Mouse (Mus musculus): ENCODE results near the gene Ctnna2.

Ctnna2 gene

DNA sequence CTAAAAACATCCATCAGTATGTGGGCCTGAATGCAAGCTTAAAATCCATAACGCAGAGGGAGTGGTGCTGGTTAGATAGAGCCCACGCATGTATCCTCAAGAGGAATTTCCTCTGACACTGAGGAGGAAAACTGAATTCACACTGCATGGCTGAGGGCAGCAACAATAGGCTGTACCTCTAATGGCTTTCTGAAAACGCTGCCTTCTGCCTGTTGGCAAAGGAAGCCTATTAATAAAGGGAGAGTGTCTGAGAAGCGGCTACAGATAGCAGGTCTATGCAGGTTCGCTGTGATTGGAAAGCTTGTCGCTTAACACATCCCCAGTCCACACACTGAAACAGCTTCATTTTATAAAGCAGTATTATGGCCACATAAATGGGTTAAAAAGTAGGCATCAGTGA, 688.1 kb downstream of the Ctnna2 start:
- in situ Hi-C loops (cut with MboI; ENCODE audit: unreplicated experiment in 2 of 2), result no loop called here

DNA sequence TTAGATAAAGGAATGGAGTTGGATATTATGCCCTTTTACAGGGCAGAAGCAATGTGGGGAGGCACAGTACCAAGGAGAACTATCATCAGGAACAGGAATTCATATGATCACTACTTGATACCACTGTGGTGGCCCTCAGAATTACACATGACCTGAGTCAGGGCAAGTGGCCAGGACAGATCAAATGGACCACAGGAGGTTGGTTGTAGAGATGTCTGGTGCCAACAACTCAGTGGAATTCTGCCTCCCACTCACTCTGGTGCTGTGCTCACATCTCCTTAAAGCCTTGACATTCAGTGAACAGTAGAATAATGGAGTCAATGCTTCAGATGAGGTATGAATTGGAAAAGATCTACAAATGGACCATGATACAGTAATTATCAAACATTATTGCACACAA, 691.1 kb downstream of the Ctnna2 start:
- in situ Hi-C loops (cut with MboI; ENCODE audit: unreplicated experiment in 2 of 2), result no loop called here

DNA sequence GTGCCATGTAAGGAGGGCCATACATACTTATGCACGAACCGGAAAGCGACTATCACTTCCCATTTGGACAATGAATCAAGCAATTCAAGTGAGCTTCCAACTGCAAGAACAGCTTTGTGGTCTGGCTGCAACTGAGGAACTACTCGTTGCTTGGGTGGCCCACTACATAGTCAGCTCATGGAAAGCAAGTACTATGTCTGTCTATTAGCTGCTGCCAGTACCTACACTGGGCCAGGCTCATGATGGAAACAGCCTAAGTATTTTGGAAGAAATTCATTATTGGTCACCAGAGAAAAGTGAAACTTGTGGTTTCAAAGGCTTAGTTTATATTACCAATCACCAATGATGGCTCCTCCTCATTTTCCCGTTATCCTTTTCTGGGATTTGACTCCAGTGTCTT, 693.2 kb downstream of the Ctnna2 start:
- in situ Hi-C loops (cut with MboI; ENCODE audit: unreplicated experiment in 2 of 2), result no loop called here

DNA sequence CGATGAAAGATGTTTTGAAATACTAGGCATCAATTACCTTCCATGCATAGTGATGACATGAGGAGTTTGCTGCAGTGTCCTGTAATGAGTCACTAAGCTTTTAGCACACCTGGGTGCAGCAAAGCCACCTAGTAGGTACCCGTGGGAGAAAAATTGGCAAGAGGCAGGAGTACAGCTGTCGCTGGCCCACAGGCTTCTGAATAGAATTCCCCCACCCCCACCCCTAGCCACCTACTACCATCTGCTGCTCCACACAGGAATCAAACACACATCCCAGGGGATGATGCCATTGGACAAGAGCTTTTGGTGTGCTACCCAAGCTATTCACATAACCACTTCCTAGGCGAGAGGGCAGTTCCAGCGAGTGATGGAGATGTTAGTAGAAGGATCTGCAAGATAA, 700.7 kb downstream of the Ctnna2 start:
- in situ Hi-C loops (cut with MboI; ENCODE audit: unreplicated experiment in 2 of 2), result no loop called here

DNA sequence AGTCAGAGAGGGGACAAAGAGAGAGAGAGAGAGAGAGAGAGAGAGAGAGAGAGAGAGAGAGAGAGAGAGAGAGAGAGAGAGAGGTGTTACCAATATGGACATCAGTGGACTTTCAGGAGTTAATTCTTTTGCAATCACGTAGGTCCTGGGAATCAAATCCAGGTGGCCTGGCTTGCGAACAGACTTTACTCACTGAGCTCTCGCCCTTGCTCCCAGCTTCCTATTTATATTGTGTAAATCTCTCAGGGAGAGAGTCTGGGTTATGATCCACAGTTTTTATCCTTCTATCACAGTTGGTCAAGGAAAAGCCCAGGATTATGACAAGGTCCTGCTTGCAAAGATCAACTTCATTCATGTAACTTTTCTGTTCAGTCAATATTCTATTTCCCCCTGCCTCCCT, 714.3 kb downstream of the Ctnna2 start:
- in situ Hi-C loops (cut with MboI; ENCODE audit: unreplicated experiment in 2 of 2), result no loop called here

DNA sequence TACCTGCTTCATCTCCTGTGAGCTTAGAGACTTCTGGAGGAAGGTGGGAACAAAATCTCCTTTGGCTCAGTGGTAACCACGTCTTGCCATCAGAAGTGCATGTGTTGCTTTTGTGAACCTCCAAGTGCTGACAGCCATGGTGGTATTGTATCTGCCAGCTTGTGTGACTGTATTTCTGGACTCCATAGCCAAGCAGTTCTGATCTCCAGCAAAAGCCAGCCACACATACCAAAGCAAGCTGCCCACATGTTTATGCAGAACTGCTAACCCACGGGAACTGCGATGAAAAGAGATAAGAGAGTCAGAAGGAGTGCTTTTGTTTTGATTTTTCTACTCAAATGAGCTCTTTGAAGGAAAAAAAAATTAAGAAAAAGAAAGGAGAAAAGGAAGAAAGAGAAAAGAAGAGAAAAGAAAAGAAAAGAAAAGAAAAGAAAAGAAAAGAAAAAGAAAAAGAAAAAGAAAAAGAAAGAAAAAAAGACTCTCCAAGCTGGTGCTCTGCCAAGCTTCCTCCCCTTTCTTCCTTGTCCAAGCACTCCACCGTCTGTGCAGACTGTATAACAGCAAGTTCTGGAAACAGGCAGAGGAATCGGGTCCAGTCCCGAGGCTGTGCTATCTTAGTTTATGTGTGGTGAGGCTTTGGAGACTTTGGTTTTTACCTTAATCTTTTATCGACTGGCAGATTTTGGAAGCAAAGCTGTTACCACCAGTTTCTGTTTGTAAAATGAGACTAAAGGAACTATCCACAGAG, 722.0 kb downstream of the Ctnna2 start:
- in situ Hi-C loops (cut with MboI; ENCODE audit: unreplicated experiment in 2 of 2), result no loop called here

DNA sequence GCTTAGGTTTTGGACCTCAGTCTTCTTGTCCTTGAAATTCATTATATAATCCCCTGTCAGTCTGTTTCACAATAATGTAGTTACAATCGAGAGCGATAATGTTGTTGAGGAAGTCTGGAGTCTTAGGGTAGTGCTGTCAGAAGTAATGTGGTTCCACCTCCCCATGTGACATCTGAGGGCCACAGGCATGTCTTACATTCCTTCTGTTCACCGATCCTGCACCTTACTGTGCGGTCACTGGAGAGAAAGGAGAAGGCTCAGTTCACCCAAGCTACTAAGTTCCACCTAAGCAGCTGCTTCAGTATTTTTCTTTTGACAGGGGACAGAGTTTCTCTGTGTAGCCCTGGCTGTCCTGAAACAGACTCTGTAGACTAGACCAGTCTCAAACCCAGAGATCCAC, 723.2 kb downstream of the Ctnna2 start:
- in situ Hi-C loops (cut with MboI; ENCODE audit: unreplicated experiment in 2 of 2), result no loop called here

DNA sequence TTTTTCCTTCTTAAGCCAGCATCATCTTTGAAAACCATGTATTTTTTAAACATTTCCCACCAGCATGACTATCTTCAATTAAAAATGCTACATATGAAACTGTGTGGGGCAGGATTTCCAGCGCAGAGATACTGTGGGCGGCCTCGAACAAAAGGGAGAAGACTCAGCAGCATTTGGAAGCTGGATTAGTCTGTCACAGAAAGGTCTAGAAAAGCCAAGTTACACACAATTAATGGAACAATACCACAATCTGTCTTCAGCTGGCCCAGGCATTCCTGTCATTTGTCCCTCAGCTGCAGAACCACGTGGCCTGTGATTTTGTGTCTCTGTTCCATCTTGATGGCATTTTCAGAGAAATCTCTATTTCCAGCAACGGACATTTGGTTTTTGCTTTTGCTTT, 726.0 kb downstream of the Ctnna2 start:
- in situ Hi-C loops (cut with MboI; ENCODE audit: unreplicated experiment in 2 of 2), result no loop called here

DNA sequence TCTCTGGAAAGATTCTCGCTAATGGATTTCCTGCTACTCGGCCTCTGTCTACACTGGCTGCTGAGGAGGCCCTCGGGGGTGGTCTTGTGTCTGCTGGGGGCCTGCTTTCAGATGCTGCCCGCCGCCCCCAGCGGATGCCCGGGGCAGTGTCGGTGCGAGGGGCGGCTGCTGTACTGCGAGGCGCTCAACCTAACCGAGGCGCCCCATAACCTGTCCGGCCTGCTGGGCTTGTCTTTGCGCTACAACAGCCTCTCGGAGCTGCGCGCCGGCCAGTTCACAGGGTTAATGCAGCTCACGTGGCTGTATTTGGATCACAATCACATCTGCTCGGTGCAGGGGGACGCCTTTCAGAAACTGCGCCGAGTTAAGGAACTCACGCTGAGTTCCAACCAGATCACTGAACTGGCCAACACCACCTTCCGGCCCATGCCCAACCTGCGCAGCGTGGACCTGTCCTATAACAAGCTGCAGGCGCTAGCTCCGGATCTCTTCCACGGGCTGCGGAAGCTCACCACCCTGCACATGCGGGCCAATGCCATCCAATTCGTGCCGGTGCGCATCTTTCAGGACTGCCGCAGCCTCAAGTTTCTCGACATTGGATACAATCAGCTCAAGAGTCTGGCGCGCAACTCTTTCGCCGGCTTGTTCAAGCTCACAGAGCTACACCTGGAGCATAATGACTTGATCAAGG, 735.8 kb downstream of the Ctnna2 start:
- in situ Hi-C loops (cut with MboI; ENCODE audit: unreplicated experiment in 2 of 2), result no loop called here

DNA sequence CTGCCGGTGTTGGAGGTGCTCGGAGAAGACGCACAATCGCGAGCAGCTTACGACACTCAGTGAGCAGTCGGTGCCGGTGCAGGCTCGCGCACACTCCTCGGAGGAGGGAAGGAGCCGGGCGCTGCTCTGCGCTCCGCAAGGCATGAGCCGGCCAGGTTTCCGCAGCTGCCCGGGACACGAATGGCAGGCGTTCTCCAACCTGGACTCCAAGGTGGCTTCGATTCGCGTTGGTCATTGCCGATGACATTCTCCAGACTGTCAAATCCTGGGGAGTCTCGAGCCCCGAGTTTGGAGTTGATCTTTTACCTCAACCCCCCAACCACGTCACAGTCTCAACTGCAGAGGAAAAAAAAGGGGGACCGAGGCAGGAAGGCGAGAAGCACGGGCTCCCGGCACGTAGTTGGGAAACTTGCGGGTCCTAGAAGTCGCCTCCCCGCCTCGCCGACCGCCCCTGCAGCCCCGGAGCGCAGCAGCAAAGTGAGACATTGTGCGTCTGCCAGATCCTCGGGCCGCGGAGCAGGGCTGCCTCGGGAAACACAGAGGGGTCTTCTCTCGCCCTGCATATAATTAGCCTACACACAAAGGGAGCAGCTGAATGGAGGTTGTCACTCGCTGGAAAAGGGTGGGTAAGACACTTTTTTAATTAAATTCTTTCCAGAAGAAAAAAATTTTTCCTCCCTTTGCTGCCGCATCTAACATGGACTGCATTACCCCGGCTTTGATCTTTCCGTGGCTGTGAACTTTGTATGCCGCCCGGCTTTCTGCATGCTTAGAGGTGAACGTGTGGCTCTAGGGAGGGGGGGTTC, 736.7 kb downstream of the Ctnna2 start, which contains the start of gene Lrrtm1:
Gene Lrrtm1, plus strand, starts transcription at position 89 of the 806 bp plus-strand sequence.
- in situ Hi-C loops (cut with MboI; ENCODE audit: unreplicated experiment in 2 of 2), result no loop called here

DNA sequence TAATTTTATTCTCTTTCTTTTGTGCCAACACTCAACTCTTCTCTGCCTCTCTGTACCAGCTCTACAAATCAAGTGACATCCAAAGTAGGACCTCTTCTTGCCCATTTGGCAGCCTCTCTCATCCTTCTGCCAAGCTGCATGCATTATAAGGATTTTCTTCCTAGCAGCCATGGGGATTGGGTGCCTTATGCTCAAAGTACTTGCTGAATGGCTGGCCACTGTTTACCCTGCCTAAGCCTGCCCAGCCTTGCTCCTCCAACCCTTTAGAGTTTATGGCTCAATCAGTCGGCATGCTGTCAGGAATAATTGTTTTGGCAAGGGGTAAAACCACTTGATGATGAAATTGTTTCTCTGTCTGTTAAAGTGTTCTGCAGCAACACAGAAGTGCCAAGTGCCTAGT, 739.1 kb downstream of the Ctnna2 start:
- in situ Hi-C loops (cut with MboI; ENCODE audit: unreplicated experiment in 2 of 2), result no loop called here

DNA sequence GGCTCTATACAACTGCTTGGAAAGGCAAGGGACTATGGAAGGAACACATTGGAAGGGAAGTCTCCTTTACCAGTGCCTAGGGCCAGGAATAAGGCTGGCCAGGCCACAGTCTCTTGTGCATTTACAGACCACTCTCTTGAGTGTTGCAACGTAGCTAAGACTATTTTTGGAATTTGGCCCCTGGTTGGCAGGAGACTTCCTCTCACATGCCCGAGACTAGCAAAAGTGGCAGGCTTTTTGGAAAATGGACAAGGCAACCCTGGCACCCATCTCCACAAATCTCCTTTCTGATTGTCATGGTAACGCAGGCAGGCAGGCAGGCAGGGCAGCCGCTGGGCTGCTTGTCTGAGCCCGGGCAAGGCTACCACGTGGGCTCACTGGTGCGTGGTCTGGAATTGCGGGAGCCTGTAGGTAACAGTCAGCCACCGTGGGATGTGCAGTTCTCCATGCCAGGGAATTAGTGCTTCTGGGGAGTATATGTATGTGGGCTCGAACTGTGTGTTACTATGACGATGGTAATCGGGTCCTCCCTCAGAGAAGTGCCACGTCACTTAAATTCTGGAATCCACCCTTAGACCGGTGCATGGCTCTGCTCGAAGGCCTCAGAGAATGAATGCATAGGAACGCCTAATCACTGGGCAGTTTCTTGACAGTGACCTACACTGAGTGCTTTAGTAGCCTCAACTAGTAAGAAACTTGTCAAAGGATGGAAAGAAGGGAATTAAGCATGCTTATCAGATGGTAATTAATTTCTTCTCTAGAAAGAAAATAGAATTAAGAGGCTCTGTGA, 756.5 kb downstream of the Ctnna2 start:
- in situ Hi-C loops (cut with MboI; ENCODE audit: unreplicated experiment in 2 of 2), result no loop called here

DNA sequence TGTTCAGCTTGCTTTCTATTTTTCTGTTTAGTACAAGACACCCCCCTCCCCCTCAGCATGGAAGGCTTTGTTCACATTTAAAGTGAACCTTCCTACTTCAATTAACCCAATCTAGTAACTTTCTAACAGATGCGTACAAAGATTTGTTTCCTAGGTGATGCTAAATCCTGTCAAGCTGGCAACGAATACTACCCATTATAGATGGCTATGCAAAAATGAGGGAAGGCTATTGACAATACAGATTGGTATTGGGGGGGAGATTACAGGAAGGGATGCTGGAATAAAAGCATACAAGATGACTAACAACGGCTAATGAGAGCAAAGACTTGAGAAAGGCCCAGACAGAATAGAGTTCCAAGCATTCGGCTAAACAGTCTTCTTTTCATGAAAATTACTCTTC, 758.7 kb downstream of the Ctnna2 start:
- in situ Hi-C loops (cut with MboI; ENCODE audit: unreplicated experiment in 2 of 2), result no loop called here

DNA sequence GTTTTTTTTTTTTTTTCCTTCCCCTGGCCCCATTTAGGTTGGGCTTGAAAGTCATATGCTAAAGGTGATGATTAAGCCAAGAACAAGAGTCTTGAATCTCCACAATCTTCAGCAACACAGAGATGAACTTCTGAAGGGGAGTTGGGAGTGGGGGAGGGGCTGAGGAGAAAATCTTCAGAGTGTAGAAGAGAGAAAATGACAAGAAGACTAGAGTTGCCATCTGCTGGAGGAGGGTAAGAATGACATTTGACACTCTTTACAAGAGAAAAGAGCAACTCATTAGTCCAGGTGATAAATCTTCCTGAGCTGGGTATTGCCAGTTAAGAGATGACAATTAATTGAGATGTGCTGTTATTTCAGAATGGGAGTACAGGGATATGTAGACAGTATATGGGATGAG, 760.6 kb downstream of the Ctnna2 start:
- in situ Hi-C loops (cut with MboI; ENCODE audit: unreplicated experiment in 2 of 2), result no loop called here

DNA sequence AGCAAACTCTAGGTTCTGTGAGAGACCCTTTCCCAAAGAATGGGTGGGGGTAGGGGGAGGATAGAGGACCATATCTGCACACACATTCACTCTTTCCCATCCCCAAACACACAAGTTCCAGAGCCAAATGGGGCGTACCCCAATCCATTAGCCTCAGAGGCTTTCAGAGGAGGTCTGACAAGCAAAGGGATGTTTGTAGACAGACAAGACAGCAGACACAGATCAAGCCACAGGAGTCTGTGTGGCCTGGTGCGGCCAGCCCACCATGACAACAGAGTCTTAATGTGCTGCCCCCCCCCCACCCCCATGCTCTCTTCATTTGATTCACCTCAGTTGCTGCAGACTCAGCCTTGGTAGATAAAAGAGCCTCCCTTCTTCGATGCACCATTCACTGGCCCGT, 764.2 kb downstream of the Ctnna2 start:
- in situ Hi-C loops (cut with MboI; ENCODE audit: unreplicated experiment in 2 of 2), result no loop called here

DNA sequence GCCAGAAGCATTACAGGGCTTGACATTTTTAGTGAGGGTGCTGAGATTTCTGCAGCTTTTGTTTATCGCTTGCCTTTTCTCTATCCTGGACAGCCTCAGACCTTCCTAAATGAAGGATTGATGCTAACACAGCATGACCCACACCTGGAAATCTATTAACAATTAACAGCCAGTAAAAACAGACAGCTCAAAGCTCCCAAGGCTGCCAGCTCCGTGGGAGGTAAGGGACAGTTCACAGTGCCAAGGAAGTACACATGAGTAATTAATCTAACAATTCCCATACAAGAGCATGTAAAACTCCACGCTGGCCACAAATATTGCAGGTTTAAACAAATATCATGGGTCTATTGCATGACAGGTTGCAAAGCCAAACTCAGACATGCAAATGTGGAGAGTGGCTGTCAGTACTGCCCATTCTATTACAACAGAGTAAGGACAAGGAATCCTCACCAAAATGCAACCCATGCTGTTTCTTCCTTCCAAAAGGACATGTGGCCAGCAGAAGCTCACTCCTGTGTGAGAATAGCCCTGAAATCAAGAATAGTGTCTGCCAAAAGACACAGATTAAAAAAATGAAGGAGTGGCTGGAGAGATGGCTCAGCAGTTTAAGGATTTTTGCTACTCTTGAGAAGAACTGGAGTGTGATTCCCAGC, 765.6 kb downstream of the Ctnna2 start:
- in situ Hi-C loops (cut with MboI; ENCODE audit: unreplicated experiment in 2 of 2), result no loop called here

DNA sequence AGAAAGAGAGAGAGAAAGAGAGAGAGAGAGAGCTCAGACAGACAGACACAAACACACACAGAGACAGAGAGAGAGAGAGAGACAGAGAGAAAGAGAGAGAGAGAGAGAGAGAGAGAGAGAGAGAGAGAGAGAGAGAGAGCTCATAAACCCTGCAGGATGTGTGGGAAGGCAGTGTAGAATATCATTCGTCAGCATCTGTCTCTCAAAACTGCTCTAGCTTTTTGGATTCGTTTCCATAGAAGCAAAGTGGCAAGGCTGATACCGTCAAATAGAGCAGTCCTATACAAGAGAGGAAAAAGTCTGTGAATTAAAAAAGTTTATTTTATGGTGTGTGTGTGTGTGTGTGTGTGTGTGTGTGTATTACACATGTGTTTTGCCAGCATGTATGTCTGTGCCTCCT, 769.6 kb downstream of the Ctnna2 start:
- in situ Hi-C loops (cut with MboI; ENCODE audit: unreplicated experiment in 2 of 2), result no loop called here

DNA sequence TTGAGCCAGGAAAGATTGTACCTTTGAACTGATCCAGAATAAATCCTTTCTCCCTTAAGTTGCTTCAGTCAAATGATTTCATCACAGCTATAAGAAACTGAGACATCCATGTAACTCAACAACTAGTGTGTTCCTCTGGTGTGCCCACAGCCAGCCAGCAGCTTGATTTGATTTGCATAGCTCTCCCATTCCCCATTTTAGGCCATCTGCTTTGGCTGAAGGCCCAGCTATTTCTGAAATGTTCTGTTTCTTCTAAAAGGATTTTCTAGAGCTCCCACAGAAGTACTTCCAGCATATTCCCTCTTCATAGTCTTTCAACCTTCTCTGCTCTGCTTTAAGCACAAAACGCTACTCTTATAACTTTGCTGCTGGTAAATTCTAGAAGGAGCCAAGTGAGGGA, 770.3 kb downstream of the Ctnna2 start:
- in situ Hi-C loops (cut with MboI; ENCODE audit: unreplicated experiment in 2 of 2), result no loop called here

DNA sequence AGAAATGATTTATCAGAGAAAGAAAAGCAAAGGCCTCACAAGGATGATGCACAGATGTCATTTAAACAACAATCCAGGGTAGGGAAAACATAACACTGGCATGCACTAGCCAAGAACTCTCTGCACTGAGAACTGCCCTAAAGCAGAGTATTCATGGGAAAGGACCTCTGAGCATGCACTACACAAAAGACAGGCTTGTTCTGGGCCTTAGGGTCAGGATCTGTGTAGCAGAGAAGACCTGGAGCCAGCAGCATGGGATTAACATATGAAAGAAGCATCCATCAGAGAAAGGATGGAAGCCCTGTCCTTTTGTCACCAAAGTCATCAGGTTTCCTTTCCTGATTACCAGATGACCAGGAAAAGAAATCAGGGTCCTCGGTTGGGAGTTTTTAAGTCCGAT, 780.1 kb downstream of the Ctnna2 start:
- in situ Hi-C loops (cut with MboI; ENCODE audit: unreplicated experiment in 2 of 2), result no loop called here

DNA sequence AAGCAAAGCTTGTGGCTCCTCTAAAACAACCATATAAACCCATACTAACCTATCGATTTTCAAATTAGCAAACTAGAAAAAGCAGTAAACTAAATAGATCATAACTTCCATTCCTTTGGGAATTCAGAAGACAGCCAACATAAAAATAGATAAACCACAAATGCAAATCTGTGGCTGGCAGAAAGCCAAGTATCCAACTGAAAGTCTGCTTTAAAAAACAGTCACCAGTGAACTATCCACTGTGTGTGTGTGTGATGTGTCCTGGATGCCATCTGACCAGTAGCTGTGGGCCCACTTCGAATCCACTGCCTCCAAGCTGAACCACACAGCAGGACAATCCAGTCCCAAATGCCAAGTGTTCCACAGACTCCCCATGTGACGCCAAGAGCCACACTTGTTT, 782.8 kb downstream of the Ctnna2 start:
- in situ Hi-C loops (cut with MboI; ENCODE audit: unreplicated experiment in 2 of 2), result no loop called here

Measured in v-Abl transformed pro-B cells (cell line).